Mouse (Mus musculus): Measurements from ENCODE around the gene Tmem217.

DNA sequence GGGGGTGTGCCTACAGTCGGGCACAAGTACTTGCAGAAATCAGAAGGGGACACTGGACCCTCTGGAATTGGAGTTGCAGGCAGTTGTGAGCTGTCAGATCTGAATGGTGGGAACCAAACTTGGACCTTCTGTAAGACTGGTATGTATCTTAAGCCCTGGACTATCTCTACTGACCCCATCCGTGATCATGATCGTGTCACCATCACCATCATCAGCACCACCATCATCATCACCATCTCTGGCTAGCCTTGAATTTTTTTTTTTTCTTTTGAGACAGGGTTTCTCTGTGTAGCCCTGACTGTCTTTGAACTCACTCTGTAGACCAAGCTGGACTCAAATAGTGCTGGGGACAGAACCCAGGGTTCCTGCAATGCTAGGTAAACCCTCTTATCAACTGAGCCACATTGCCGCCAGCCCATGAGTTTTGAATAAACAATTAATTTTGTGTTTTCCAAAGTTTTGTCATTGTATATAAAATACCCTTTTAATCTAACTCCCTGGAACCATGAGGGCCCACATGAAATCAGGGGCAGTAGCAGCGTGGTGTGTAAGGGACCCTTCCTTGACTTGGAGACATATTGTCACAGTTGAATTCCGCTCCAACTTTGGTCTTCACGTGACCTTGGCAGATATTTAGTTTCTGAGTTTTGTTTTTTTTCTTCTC is 50.0 kb downstream of the Tmem217 start:
- no peak for TF ChIP-seq CTCF (conservative IDR thresholded peaks at IDR 0.05; ENCODE audit: low read length)
- TF ChIP-seq POU5F1 (IDR thresholded peaks at IDR 0.05; ENCODE audit: borderline replicate concordance, low read length), result no peak

All from E14TG2a.4 (cell line).